Mouse (Mus musculus): ENCODE results near the gene Itpr3. TPM values are rescaled to one million over a fixed set of nuclear protein-coding genes. Genes with fewer than 3 reads are reported as not detected.

Itpr3 gene
- polyA plus RNA-seq, 1 experiment from 2014 or later = 0.41 TPM

GRCm38 (mm10) chr17:27074849-27075745, 18.0 kb downstream of the Itpr3 start:
- no peaks in the 10 kb centered on the region for H3K27me3 ChIP-seq
- no peak overlapping the region for H3K9ac ChIP-seq
- no peaks in the 10 kb centered on the region for H3K36me3 ChIP-seq (ENCODE audit: poor library complexity, severe bottlenecking)
- peaks cover 4% of the 10 kb centered on the region; the same call in 1 of the 2 replicates for H3K9me3 ChIP-seq (replicated peaks)
- H3K4me3 ChIP-seq = no peak overlapping the region
- 89% methylated on average over 17 of the region's 17 CpGs for WGBS
- no peak overlapping the region for H3K4me2 ChIP-seq
- no peak overlapping the region for H3K27ac ChIP-seq
- no peak for ATAC-seq
- H3K4me1 ChIP-seq = no peaks in the 10 kb centered on the region

DNA sequence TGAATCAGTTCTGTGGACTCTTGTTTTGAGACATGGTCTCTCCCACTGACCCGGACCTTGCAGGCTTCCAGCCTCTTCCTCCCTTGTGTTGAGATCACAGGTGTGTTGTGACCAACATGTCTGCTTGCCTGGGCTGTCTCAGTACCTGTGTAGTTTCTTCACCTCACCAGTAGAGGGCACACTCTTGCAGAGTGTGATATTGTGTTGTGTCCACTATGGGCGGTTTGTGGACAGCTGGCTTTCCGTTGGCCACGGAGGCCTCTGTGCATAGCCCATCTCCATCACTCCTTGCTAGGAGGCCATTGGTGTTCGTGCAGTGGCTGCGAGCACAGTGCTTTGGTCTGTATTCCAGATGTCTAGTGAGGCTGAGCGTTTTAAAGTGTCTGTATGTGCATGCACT, 20.0 kb downstream of the Itpr3 start:
- H3K9me3 ChIP-seq (replicated peaks) = peaks cover 4% of the 10 kb centered on the region; the same call in 1 of the 2 replicates
- no peaks in the 10 kb centered on the region for H3K27me3 ChIP-seq
- no peak overlapping the region for H3K27ac ChIP-seq
- no peak overlapping the region for H3K4me3 ChIP-seq
- 94% methylated on average over 7 of the region's 7 CpGs for WGBS
- no peak overlapping the region for H3K9ac ChIP-seq
- no peaks in the 10 kb centered on the region for H3K36me3 ChIP-seq (ENCODE audit: poor library complexity, severe bottlenecking)
- ATAC-seq = no peak
- H3K4me1 ChIP-seq = no peaks in the 10 kb centered on the region
- H3K4me2 ChIP-seq = no peak overlapping the region

GRCm38 (mm10) chr17:27077920-27078319, 20.8 kb downstream of the Itpr3 start:
- H3K9me3 ChIP-seq (replicated peaks) = peaks cover 4% of the 10 kb centered on the region; the same call in 1 of the 2 replicates
- no peak for ATAC-seq
- WGBS = 83% methylated on average over 6 of the region's 6 CpGs
- H3K27me3 ChIP-seq = no peaks in the 10 kb centered on the region
- H3K36me3 ChIP-seq (ENCODE audit: poor library complexity, severe bottlenecking) = no peaks in the 10 kb centered on the region
- H3K27ac ChIP-seq = no peak overlapping the region
- no peak overlapping the region for H3K4me3 ChIP-seq
- no peak overlapping the region for H3K4me2 ChIP-seq
- no peaks in the 10 kb centered on the region for H3K4me1 ChIP-seq
- no peak overlapping the region for H3K9ac ChIP-seq

- ATAC-seq = no peak
These were observed 21.4 kb downstream of the Itpr3 start for GRCm38 (mm10) chr17:27078499-27078898.

DNA sequence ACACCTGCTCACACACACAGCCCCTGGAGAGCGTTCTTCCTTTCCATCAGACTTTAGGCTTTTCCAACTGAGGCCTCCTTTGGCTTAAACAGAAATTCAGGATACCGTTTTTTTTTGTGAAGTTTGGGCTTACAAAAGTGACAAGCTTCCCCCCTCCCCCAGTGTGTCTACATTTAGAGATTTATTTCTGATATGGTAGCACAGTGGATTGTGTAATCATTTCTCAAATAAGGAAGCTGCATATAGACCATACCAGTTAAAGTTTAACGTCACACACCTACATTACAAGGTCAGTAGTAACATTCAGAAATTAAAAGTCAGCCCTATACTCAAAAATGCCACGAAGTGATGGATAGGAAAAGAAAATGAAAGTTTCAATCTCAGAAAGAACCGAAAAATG, 24.8 kb downstream of the Itpr3 start:
- Histone ChIP-seq H3K4me3 (no peak overlapping the region), H3K27ac (no peak overlapping the region), H3K4me2 (no peak overlapping the region), H3K36me3 (ENCODE audit: poor library complexity, severe bottlenecking) (no peaks in the 10 kb centered on the region), H3K9me3 (replicated peaks) (peaks cover 4% of the 10 kb centered on the region; the same call in 1 of the 2 replicates), H3K27me3 (no peaks in the 10 kb centered on the region), H3K9ac (no peak overlapping the region), H3K4me1 (no peaks in the 10 kb centered on the region)
- no peak for ATAC-seq
- 86% methylated on average over 5 of the region's 5 CpGs for WGBS

More at GRCm38 (mm10) chr17:27078499-27078898, 21.4 kb downstream of the Itpr3 start:
- 90% methylated on average over 6 of the region's 6 CpGs for WGBS
- Histone ChIP-seq H3K4me2 (no peak overlapping the region), H3K4me1 (no peaks in the 10 kb centered on the region), H3K36me3 (ENCODE audit: poor library complexity, severe bottlenecking) (no peaks in the 10 kb centered on the region), H3K4me3 (no peak overlapping the region), H3K27me3 (no peaks in the 10 kb centered on the region), H3K9ac (no peak overlapping the region), H3K9me3 (replicated peaks) (peaks cover 4% of the 10 kb centered on the region; the same call in 1 of the 2 replicates), H3K27ac (no peak overlapping the region)

DNA sequence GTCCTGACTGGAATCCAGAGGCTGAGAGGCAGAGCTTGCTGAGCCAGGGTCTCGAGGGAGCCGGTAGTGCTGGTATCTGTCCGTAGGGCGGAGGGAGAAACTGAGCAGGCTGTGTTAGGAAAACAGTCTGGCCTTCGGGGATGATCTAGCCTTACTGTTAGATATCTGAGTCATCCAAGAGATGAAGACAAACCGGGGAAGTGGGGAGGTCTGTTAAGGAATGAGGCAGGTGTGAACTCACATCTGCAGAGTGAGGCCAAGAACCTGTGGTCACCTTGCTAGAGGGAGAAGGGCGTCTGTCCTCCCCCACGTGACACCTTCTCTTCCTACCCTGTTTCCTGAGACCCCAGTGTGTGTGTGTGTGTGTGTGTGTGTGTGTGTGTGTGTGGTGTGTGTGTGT, 25.7 kb downstream of the Itpr3 start:
- Histone ChIP-seq H3K36me3 (ENCODE audit: poor library complexity, severe bottlenecking) (no peaks in the 10 kb centered on the region), H3K4me2 (no peak overlapping the region), H3K9ac (peak overlapping the region; percentile 4; the same call in 1 of the 2 replicates), H3K27me3 (no peaks in the 10 kb centered on the region), H3K4me1 (0 out of 2 replicates have a peak, but pooled peaks cover 4% of the 10 kb centered on the region), H3K4me3 (no peak overlapping the region), H3K9me3 (replicated peaks) (peaks cover 2% of the 10 kb centered on the region; the same call in 1 of the 2 replicates), H3K27ac (no peak overlapping the region)
- WGBS = 77% methylated on average over 8 of the region's 8 CpGs
- no peak for ATAC-seq

- no peak for ATAC-seq
- H3K36me3 ChIP-seq (ENCODE audit: poor library complexity, severe bottlenecking) = no peaks in the 10 kb centered on the region
- H3K4me3 ChIP-seq = no peak overlapping the region
- no peaks in the 10 kb centered on the region for H3K27me3 ChIP-seq
- no peaks in the 10 kb centered on the region for H3K9me3 ChIP-seq (replicated peaks)
- WGBS = 83% methylated on average over 9 of the region's 9 CpGs
- no peak overlapping the region for H3K9ac ChIP-seq
- 0 out of 2 replicates have a peak, but pooled peaks cover 4% of the 10 kb centered on the region for H3K4me1 ChIP-seq
- H3K27ac ChIP-seq = no peak overlapping the region
- no peak overlapping the region for H3K4me2 ChIP-seq
These were observed 26.5 kb downstream of the Itpr3 start for GRCm38 (mm10) chr17:27083601-27084000.

DNA sequence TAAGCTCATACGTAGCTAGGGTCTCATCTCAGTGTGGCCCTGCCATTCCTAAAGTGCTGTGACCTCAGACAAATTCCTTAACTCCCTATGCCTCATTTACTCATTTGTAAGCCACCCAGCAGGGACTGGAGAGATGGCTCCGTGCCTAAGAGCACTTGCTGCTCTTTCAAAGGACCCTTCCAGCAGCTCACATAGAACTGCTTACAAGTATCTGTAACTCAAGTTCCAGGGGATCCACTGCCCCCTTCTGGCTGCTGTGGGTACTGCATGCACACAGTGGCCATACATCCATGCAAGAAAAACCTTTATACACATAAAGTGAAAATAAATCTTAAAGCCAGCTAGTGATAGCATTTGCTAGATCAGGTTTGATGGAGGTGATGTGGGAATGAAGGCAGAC, 28.6 kb downstream of the Itpr3 start:
- H3K27ac ChIP-seq = no peak overlapping the region
- no peaks in the 10 kb centered on the region for H3K27me3 ChIP-seq
- no peaks in the 10 kb centered on the region for H3K36me3 ChIP-seq (ENCODE audit: poor library complexity, severe bottlenecking)
- H3K4me2 ChIP-seq = no peak overlapping the region
- H3K9ac ChIP-seq = no peak overlapping the region
- 18% methylated on average over 2 of the region's 2 CpGs for WGBS
- H3K4me1 ChIP-seq = 0 out of 2 replicates have a peak, but pooled peaks cover 4% of the 10 kb centered on the region
- ATAC-seq = no peak
- no peak overlapping the region for H3K4me3 ChIP-seq
- H3K9me3 ChIP-seq (replicated peaks) = no peaks in the 10 kb centered on the region

GRCm38 (mm10) chr17:27087426-27087825, 30.3 kb downstream of the Itpr3 start:
- H3K27me3 ChIP-seq = no peaks in the 10 kb centered on the region
- H3K36me3 ChIP-seq (ENCODE audit: poor library complexity, severe bottlenecking) = no peaks in the 10 kb centered on the region
- 34% methylated on average over 12 of the region's 12 CpGs for whole genome bisulfite sequencing

GRCm38 (mm10) chr17:27090068-27090467, 33.0 kb downstream of the Itpr3 start:
- Histone ChIP-seq H3K36me3 (ENCODE audit: poor library complexity, severe bottlenecking) (no peaks in the 10 kb centered on the region), H3K4me1 (0 out of 2 replicates have a peak, but pooled peaks cover 4% of the 10 kb centered on the region), H3K9ac (no peak overlapping the region), H3K27ac (no peak overlapping the region), H3K9me3 (replicated peaks) (no peaks in the 10 kb centered on the region), H3K4me3 (no peak overlapping the region), H3K4me2 (no peak overlapping the region), H3K27me3 (no peaks in the 10 kb centered on the region)
- no peak for ATAC-seq
- WGBS = 81% methylated on average over 9 of the region's 9 CpGs

More at GRCm38 (mm10) chr17:27087426-27087825, 30.3 kb downstream of the Itpr3 start:
- H3K9ac ChIP-seq = no peak overlapping the region
- H3K4me3 ChIP-seq = no peak overlapping the region
- no peak overlapping the region for H3K27ac ChIP-seq
- 0 out of 2 replicates have a peak, but pooled peaks cover 4% of the 10 kb centered on the region for H3K4me1 ChIP-seq
- H3K9me3 ChIP-seq (replicated peaks) = no peaks in the 10 kb centered on the region
- no peak overlapping the region for H3K4me2 ChIP-seq
- no peak for ATAC-seq

GRCm38 (mm10) chr17:27095690-27096089, 38.6 kb downstream of the Itpr3 start:
- 30% methylated on average over 13 of the region's 13 CpGs for WGBS
- ATAC-seq = 0 out of 2 replicates have a peak, but pooled peaks have one; percentile 8

DNA sequence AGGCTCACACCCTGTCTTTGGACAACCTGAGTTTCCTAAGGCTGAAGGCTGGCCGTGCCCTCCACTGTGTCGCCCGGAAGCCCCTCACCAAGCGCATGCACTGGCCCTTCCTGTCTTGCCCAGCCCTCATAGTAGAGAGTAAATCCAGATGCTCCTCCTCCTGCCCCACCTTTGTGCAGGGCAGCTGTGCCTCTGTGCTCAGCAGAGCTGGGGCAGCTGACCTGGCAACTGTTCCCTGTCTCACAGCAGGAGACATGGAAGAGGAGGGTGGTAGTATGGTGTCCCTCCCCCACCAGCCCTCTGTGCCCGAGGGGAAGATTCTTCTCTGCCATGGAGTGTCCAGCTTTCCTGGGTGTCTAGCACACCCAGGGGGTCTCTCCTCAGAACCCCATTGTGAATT, 44.6 kb downstream of the Itpr3 start:
- Histone ChIP-seq H3K9me3 (replicated peaks) (no peaks in the 10 kb centered on the region), H3K27me3 (no peaks in the 10 kb centered on the region), H3K27ac (no peak overlapping the region), H3K4me1 (peaks cover 9% of the 10 kb centered on the region), H3K4me2 (no peak overlapping the region), H3K4me3 (no peak overlapping the region), H3K9ac (no peak overlapping the region), H3K36me3 (ENCODE audit: poor library complexity, severe bottlenecking) (no peaks in the 10 kb centered on the region)
- 84% methylated on average over 5 of the region's 5 CpGs for WGBS
- no peak for ATAC-seq

More at GRCm38 (mm10) chr17:27095690-27096089, 38.6 kb downstream of the Itpr3 start:
- H3K9me3 ChIP-seq (replicated peaks) = no peaks in the 10 kb centered on the region
- no peaks in the 10 kb centered on the region for H3K27me3 ChIP-seq
- no peaks in the 10 kb centered on the region for H3K36me3 ChIP-seq (ENCODE audit: poor library complexity, severe bottlenecking)
- no peak overlapping the region for H3K4me2 ChIP-seq
- H3K9ac ChIP-seq = no peak overlapping the region
- H3K4me3 ChIP-seq = no peak overlapping the region
- H3K4me1 ChIP-seq = no peaks in the 10 kb centered on the region
- no peak overlapping the region for H3K27ac ChIP-seq

Data from forebrain, embryonic 13.5 days (tissue).